Comparison of ENCODE assay signal across 27 mouse cellular contexts in genomic region chr2:25311491-25311891, GRCm38 (mm10). TPM values are rescaled to one million over a fixed set of nuclear protein-coding genes. Genes with fewer than 3 reads are reported as not detected.
DNase-seq lines count a peak whose midpoint lies in the region; ATAC-seq and TF ChIP-seq lines count a peak whose summit lies in the region.
"Had no signal": no experiment of that assay in that cellular context is flagged by ENCODE, and none has a peak within 500 bp of the region (broad histone marks: within the 10 kb centered on the region; RNA-seq: fewer than 3 reads in every experiment).

No protein-coding gene starts in this region.

- H3K4me3 ChIP-seq in hindbrain, postnatal 0 days (ENCODE audit: low read length), result no peak overlapping the region
- H3K4me3 ChIP-seq in hindbrain, embryonic 13.5 days, result no peak overlapping the region
- H3K4me3 ChIP-seq in midbrain, embryonic 16.5 days (ENCODE audit: low read depth, low read length), result no peak overlapping the region
- no peak overlapping the region for H3K4me3 ChIP-seq in midbrain, embryonic 13.5 days (replicated peaks)
- peak overlapping the region; percentile 28 for H3K4me3 ChIP-seq in intestine, postnatal 0 days (ENCODE audit: low read depth, low read length)
- H3K4me3 ChIP-seq: embryonic facial prominence, embryonic 13.5 days had no signal

- no peak overlapping the region for H3K9ac ChIP-seq in hindbrain, postnatal 0 days (replicated peaks; ENCODE audit: low read length)
- H3K9ac ChIP-seq in hindbrain, embryonic 13.5 days, result no peak overlapping the region
- no peak overlapping the region for H3K9ac ChIP-seq in midbrain, embryonic 16.5 days (ENCODE audit: low read depth, low read length)
- no peak overlapping the region for H3K9ac ChIP-seq in midbrain, embryonic 13.5 days (replicated peaks)
- no peak overlapping the region for H3K9ac ChIP-seq in intestine, postnatal 0 days (ENCODE audit: low read depth, low read length)
- H3K9ac ChIP-seq: embryonic facial prominence, embryonic 13.5 days; heart, embryonic 12.5 days; lung, embryonic 14.5 days had no signal

- no peak overlapping the region for H3K27ac ChIP-seq in hindbrain, postnatal 0 days
- H3K27ac ChIP-seq in hindbrain, embryonic 13.5 days, result no peak overlapping the region
- H3K27ac ChIP-seq in midbrain, embryonic 16.5 days (ENCODE audit: low read length), result no peak overlapping the region
- H3K27ac ChIP-seq in midbrain, embryonic 13.5 days, result no peak overlapping the region
- H3K27ac ChIP-seq in intestine, postnatal 0 days (ENCODE audit: low read depth, low read length), result no peak overlapping the region
- H3K27ac ChIP-seq: embryonic facial prominence, embryonic 13.5 days had no signal

- ATAC-seq in hindbrain, postnatal 0 days, result peak; percentile 16; the same call in 1 of the 2 replicates
- ATAC-seq in hindbrain, embryonic 13.5 days (ENCODE audit: low FRiP score), result no peak
- ATAC-seq in midbrain, embryonic 16.5 days, result peak; percentile 12; the same call in 1 of the 2 replicates
- ATAC-seq in midbrain, embryonic 13.5 days, result no peak
- peak; percentile 72 for ATAC-seq in intestine, postnatal 0 days
- ATAC-seq: forebrain, embryonic 16.5 days had no signal

- no peak for TF ChIP-seq CTCF in hindbrain, postnatal 0 days (IDR thresholded peaks at IDR 0.05; ENCODE audit: low read depth)
- TF ChIP-seq CTCF in intestine, postnatal 0 days (IDR thresholded peaks at IDR 0.05; ENCODE audit: low read depth), result no peak

- 21% methylated on average over 11 of the region's 11 CpGs for WGBS in hindbrain, postnatal 0 days
- WGBS in hindbrain, embryonic 13.5 days, result 8% methylated on average over 11 of the region's 11 CpGs
- WGBS in midbrain, embryonic 16.5 days, result 16% methylated on average over 11 of the region's 11 CpGs
- 8% methylated on average over 11 of the region's 11 CpGs for WGBS in midbrain, embryonic 13.5 days
- 4% methylated on average over 11 of the region's 11 CpGs for WGBS in intestine, postnatal 0 days

- no peak overlapping the region for H3K4me2 ChIP-seq in hindbrain, postnatal 0 days (ENCODE audit: low read depth, low read length)
- no peak overlapping the region for H3K4me2 ChIP-seq in hindbrain, embryonic 13.5 days
- no peak overlapping the region for H3K4me2 ChIP-seq in midbrain, embryonic 16.5 days (ENCODE audit: low read length)
- H3K4me2 ChIP-seq in midbrain, embryonic 13.5 days (replicated peaks), result no peak overlapping the region
- H3K4me2 ChIP-seq in intestine, postnatal 0 days (replicated peaks; ENCODE audit: low read depth), result peak overlapping the region; percentile 64
- H3K4me2 ChIP-seq: embryonic facial prominence, embryonic 13.5 days; heart, embryonic 12.5 days; liver, embryonic 11.5 days; lung, embryonic 14.5 days had no signal

- peaks cover 34% of the 10 kb centered on the region for H3K36me3 ChIP-seq in hindbrain, postnatal 0 days (ENCODE audit: insufficient read depth, low read length)
- H3K36me3 ChIP-seq in hindbrain, embryonic 13.5 days, result peaks cover 62% of the 10 kb centered on the region
- peaks cover 30% of the 10 kb centered on the region for H3K36me3 ChIP-seq in midbrain, embryonic 16.5 days (ENCODE audit: control insufficient read depth, insufficient read depth, low read length)
- peaks cover 17% of the 10 kb centered on the region for H3K36me3 ChIP-seq in midbrain, embryonic 13.5 days
- H3K36me3 ChIP-seq in intestine, postnatal 0 days (ENCODE audit: control insufficient read depth, insufficient read depth), result no peaks in the 10 kb centered on the region
- H3K36me3 ChIP-seq: embryonic facial prominence, embryonic 13.5 days; heart, embryonic 12.5 days had no signal

- H3K27me3 ChIP-seq in hindbrain, postnatal 0 days (ENCODE audit: insufficient read depth, low read length), result peaks cover 14% of the 10 kb centered on the region; the same call in 1 of the 2 replicates
- H3K27me3 ChIP-seq in hindbrain, embryonic 13.5 days, result peaks cover 100% of the 10 kb centered on the region
- H3K27me3 ChIP-seq in midbrain, embryonic 16.5 days (ENCODE audit: control insufficient read depth, insufficient read depth, low read depth, low read length), result peaks cover 73% of the 10 kb centered on the region
- H3K27me3 ChIP-seq in midbrain, embryonic 13.5 days, result peaks cover 98% of the 10 kb centered on the region
- peaks cover 25% of the 10 kb centered on the region for H3K27me3 ChIP-seq in intestine, postnatal 0 days (replicated peaks; ENCODE audit: control insufficient read depth, insufficient read depth, low read length)

- no peak for DNase-seq in hindbrain, postnatal 0 days (ENCODE audit: low spot score)
- no peak for DNase-seq in urinary bladder, postnatal 14 days (ENCODE audit: low spot score)
- no peak for DNase-seq in cerebellum, postnatal 4 days (ENCODE audit: low spot score in 2 of 2)
- DNase-seq in cerebellum, adult 9-10 months, result no peak
- DNase-seq: adrenal gland, postnatal 10 days; cerebellum, adult 11-12 months; kidney, postnatal 36 days; lung, embryonic 14.5 days; right cerebral cortex, adult 18-20 months; thymus, postnatal 4 days had no signal

- H3K9me3 ChIP-seq in hindbrain, postnatal 0 days (ENCODE audit: low read length), result no peaks in the 10 kb centered on the region
- H3K9me3 ChIP-seq in hindbrain, embryonic 13.5 days, result no peaks in the 10 kb centered on the region
- no peaks in the 10 kb centered on the region for H3K9me3 ChIP-seq in midbrain, embryonic 16.5 days (replicated peaks; ENCODE audit: control insufficient read depth, low read length, poor library complexity, severe bottlenecking)
- no peaks in the 10 kb centered on the region for H3K9me3 ChIP-seq in midbrain, embryonic 13.5 days
- no peaks in the 10 kb centered on the region for H3K9me3 ChIP-seq in intestine, postnatal 0 days (ENCODE audit: control insufficient read depth)
- H3K9me3 ChIP-seq: embryonic facial prominence, embryonic 13.5 days; heart, embryonic 12.5 days had no signal

- H3K4me1 ChIP-seq in hindbrain, postnatal 0 days (ENCODE audit: insufficient read depth, low read length), result no peaks in the 10 kb centered on the region
- no peaks in the 10 kb centered on the region for H3K4me1 ChIP-seq in hindbrain, embryonic 13.5 days (replicated peaks)
- H3K4me1 ChIP-seq in midbrain, embryonic 16.5 days (ENCODE audit: control insufficient read depth, insufficient read depth, low read length), result no peaks in the 10 kb centered on the region
- H3K4me1 ChIP-seq in midbrain, embryonic 13.5 days (replicated peaks), result no peaks in the 10 kb centered on the region
- no peaks in the 10 kb centered on the region for H3K4me1 ChIP-seq in intestine, postnatal 0 days (replicated peaks; ENCODE audit: control insufficient read depth, insufficient read depth, low read length)
- H3K4me1 ChIP-seq: embryonic facial prominence, embryonic 13.5 days; heart, embryonic 12.5 days had no signal

RNA-seq across cellular contexts. Expression of gene Grin1, which starts 7.5 kb away (rescaled TPM):
- total RNA-seq in hindbrain, postnatal 0 days (2014; rRNA removed), result 146 and 156 TPM in 2 replicates
- polyA plus RNA-seq in hindbrain, postnatal 0 days (2015; fragmentation: Nextera tagmentation; extraction: Ambion mirVana), result 69.5 and 75.7 TPM in 2 replicates
- 22.5 and 24.5 TPM in 2 replicates for polyA plus RNA-seq in hindbrain, embryonic 13.5 days (2015; fragmentation: Nextera tagmentation; extraction: Ambion mirVana)
- 44.0 and 52.7 TPM in 2 replicates for polyA plus RNA-seq in midbrain, embryonic 16.5 days (2015; fragmentation: Nextera tagmentation; extraction: Ambion mirVana)
- polyA plus RNA-seq in midbrain, embryonic 13.5 days (2015; fragmentation: Nextera tagmentation; extraction: Ambion mirVana), result 17.5 and 19.0 TPM in 2 replicates
- polyA plus RNA-seq in intestine, postnatal 0 days (2015; fragmentation: Nextera tagmentation; extraction: Ambion mirVana), result 0.78 and 0.90 TPM in 2 replicates
- total RNA-seq: heart, postnatal 25 days; megakaryocyte progenitor cell, adult 5-6 weeks had no signal
- polyA plus RNA-seq: heart, embryonic 12.5 days had no signal

RNA-seq across cellular contexts. Expression of gene Man1b1, which starts 20.6 kb away (rescaled TPM):
- total RNA-seq in hindbrain, postnatal 0 days (2014; rRNA removed), result 52.6 and 67.9 TPM in 2 replicates
- polyA plus RNA-seq in hindbrain, postnatal 0 days (2015; fragmentation: Nextera tagmentation; extraction: Ambion mirVana), result 46.7 and 49.7 TPM in 2 replicates
- polyA plus RNA-seq in hindbrain, embryonic 13.5 days (2015; fragmentation: Nextera tagmentation; extraction: Ambion mirVana), result 50.0 and 59.8 TPM in 2 replicates
- 50.7 and 51.0 TPM in 2 replicates for polyA plus RNA-seq in midbrain, embryonic 16.5 days (2015; fragmentation: Nextera tagmentation; extraction: Ambion mirVana)
- polyA plus RNA-seq in midbrain, embryonic 13.5 days (2015; fragmentation: Nextera tagmentation; extraction: Ambion mirVana), result 60.0 and 66.4 TPM in 2 replicates
- 44.7 and 50.2 TPM in 2 replicates for polyA plus RNA-seq in intestine, postnatal 0 days (2015; fragmentation: Nextera tagmentation; extraction: Ambion mirVana)

RNA-seq across cellular contexts. Expression of gene Lrrc26, which starts 21.8 kb away (rescaled TPM):
- 1.0 TPM in 1 of 2 replicates, not detected in the other for total RNA-seq in hindbrain, postnatal 0 days (2014; rRNA removed)
- polyA plus RNA-seq in hindbrain, postnatal 0 days (2015; fragmentation: Nextera tagmentation; extraction: Ambion mirVana), result 0.20 and 0.44 TPM in 2 replicates
- 0.22 TPM in 1 of 2 replicates, not detected in the other for polyA plus RNA-seq in hindbrain, embryonic 13.5 days (2015; fragmentation: Nextera tagmentation; extraction: Ambion mirVana)
- not detected in 2 replicates for polyA plus RNA-seq in midbrain, embryonic 16.5 days (2015; fragmentation: Nextera tagmentation; extraction: Ambion mirVana)
- polyA plus RNA-seq in midbrain, embryonic 13.5 days (2015; fragmentation: Nextera tagmentation; extraction: Ambion mirVana), result 0.27 TPM in 1 of 2 replicates, not detected in the other
- 5.5 and 6.6 TPM in 2 replicates for polyA plus RNA-seq in intestine, postnatal 0 days (2015; fragmentation: Nextera tagmentation; extraction: Ambion mirVana)
- total RNA-seq: adrenal gland, postnatal 10 days; gastrocnemius, postnatal 4 days; heart, postnatal 25 days; layer of hippocampus, postnatal 14 days; left cerebral cortex, postnatal 36 days; megakaryocyte progenitor cell, adult 5-6 weeks; midbrain, postnatal 0 days had no signal
- polyA plus RNA-seq: forebrain, embryonic 16.5 days; heart, embryonic 12.5 days; liver, embryonic 11.5 days; neural tube, embryonic 11.5 days had no signal

RNA-seq across cellular contexts. Expression of gene Tmem210, which starts 23.5 kb away (rescaled TPM):
- total RNA-seq in hindbrain, postnatal 0 days (2014; rRNA removed), result not detected in 2 replicates
- not detected in 2 replicates for polyA plus RNA-seq in hindbrain, postnatal 0 days (2015; fragmentation: Nextera tagmentation; extraction: Ambion mirVana)
- not detected in 2 replicates for polyA plus RNA-seq in hindbrain, embryonic 13.5 days (2015; fragmentation: Nextera tagmentation; extraction: Ambion mirVana)
- not detected in 2 replicates for polyA plus RNA-seq in midbrain, embryonic 16.5 days (2015; fragmentation: Nextera tagmentation; extraction: Ambion mirVana)
- not detected in 2 replicates for polyA plus RNA-seq in midbrain, embryonic 13.5 days (2015; fragmentation: Nextera tagmentation; extraction: Ambion mirVana)
- polyA plus RNA-seq in intestine, postnatal 0 days (2015; fragmentation: Nextera tagmentation; extraction: Ambion mirVana), result not detected in 2 replicates
- total RNA-seq: adrenal gland, postnatal 10 days; gastrocnemius, postnatal 4 days; heart, postnatal 25 days; layer of hippocampus, postnatal 14 days; left cerebral cortex, postnatal 36 days; megakaryocyte progenitor cell, adult 5-6 weeks; midbrain, postnatal 0 days had no signal
- polyA plus RNA-seq: brain, embryonic 14.5 days; embryonic facial prominence, embryonic 13.5 days; forebrain, embryonic 16.5 days; heart, embryonic 12.5 days; liver, embryonic 11.5 days; lung, embryonic 14.5 days; midbrain, postnatal 0 days; neural tube, embryonic 11.5 days; spleen, adult 2 months had no signal

RNA-seq across cellular contexts. Expression of gene Anapc2, which starts 39.2 kb away (rescaled TPM):
- 26.1 and 46.7 TPM in 2 replicates for total RNA-seq in hindbrain, postnatal 0 days (2014; rRNA removed)
- polyA plus RNA-seq in hindbrain, postnatal 0 days (2015; fragmentation: Nextera tagmentation; extraction: Ambion mirVana), result 101 and 105 TPM in 2 replicates
- 143 TPM in 2 replicates for polyA plus RNA-seq in hindbrain, embryonic 13.5 days (2015; fragmentation: Nextera tagmentation; extraction: Ambion mirVana)
- 141 and 144 TPM in 2 replicates for polyA plus RNA-seq in midbrain, embryonic 16.5 days (2015; fragmentation: Nextera tagmentation; extraction: Ambion mirVana)
- polyA plus RNA-seq in midbrain, embryonic 13.5 days (2015; fragmentation: Nextera tagmentation; extraction: Ambion mirVana), result 147 and 149 TPM in 2 replicates
- polyA plus RNA-seq in intestine, postnatal 0 days (2015; fragmentation: Nextera tagmentation; extraction: Ambion mirVana), result 41.6 and 43.4 TPM in 2 replicates

Comparison
In these comparisons a context has a peak if more than half of its experiments do, and no peak if none do; other contexts are left out.
1. ATAC-seq: peak in hindbrain, postnatal 0 days (single experiment), midbrain, embryonic 16.5 days (single experiment) and intestine, postnatal 0 days (single experiment); none in hindbrain, embryonic 13.5 days (single experiment) and midbrain, embryonic 13.5 days (single experiment).